Mouse (Mus musculus) C3H10T1/2 (cell line): ENCODE measurements around the gene Zfr. TPM values are rescaled to one million over a fixed set of nuclear protein-coding genes. Genes with fewer than 3 reads are reported as not detected.

Source experiments
- polyA plus RNA-seq, 2 experiments: library from polyadenylated mRNA; unstranded; fragments of >200 nt; fragmentation: generic; extraction: Trizol; gene quantifications; one replicate each; pipeline ENCODE4 v1.2.1; 2012; ENCODE audit warnings: missing spikeins in 2 of 2

The Zfr gene
- 10 to 100 TPM in 1 of 2 experiments, 1 to 10 TPM in 1; 1.2 to 19.6 TPM for polyA plus RNA-seq

GRCm38 (mm10) chr15:12117242-12118092, at the start of gene Zfr:
Gene Zfr, plus strand, starts transcription at chr15:12117831.

DNA sequence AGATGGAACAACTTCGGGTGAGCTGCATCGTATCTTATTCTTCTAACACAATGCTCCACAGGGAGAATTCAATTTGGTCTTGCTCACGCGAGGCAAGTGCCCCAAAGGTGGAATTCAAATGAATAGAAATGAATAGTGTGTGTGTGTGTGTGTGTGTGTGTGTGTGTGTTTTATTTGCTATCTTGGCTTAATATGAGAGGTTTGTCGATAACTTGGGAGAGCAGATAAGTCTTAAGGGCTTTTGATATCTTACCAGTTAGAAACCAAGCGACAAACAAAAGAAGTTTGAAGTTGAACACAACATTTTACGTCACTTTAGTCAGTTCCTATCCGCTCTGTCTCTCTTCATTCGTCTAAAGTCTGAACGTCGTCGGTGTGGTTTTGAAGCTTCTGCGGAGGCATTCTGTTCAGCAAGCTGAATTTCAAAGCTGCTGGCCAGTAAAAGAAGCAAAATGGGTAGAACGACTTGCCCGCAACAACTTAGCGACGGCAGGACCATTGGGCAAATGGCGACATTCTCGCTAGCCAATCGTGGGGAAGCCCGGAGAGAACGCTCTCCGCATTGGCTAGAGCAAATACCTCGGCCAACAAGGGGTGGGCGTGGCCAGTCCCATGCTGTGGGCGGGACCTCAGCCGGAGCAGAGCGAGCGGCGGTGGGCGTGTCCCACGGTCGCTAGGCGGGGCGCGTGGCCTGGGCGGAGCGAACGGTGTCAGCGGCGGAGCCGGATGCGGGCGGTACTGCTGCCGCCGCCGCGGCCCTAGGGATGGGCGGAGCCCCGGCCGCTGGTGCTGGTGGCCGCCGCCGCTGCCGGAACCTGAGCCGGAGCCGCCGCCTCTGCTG, 86.9 kb downstream of the Zfr start, which contains the start of gene Mtmr12:
Gene Mtmr12, plus strand, starts transcription at position 710 of the 841 bp plus-strand sequence.

Other genes starting within 250 kb of the Zfr start
- gene Npr3, start 210.5 kb upstream of the Zfr start, polyA plus RNA-seq: 1 to 10 TPM; 1.6 to 8.0 TPM
- gene Sub1, start 120.8 kb upstream of the Zfr start, polyA plus RNA-seq: 100 to 1,000 TPM in 1 of 2 experiments, 10 to 100 TPM in 1; 58.1 to 139 TPM
- gene Mtmr12, start 87.2 kb downstream of the Zfr start, polyA plus RNA-seq: 10 to 100 TPM in 1 of 2 experiments, under 1 TPM in 1; 0.64 to 10.6 TPM
- 10 to 100 TPM in 1 of 2 experiments, 1 to 10 TPM in 1; 4.8 to 29.2 TPM for gene Golph3, start 203.6 kb downstream of the Zfr start, polyA plus RNA-seq
- gene 1810049J17Rik, start 204.1 kb downstream of the Zfr start, polyA plus RNA-seq: 10 to 100 TPM in 1 of 2 experiments, under 1 TPM in 1; 0.83 to 13.3 TPM